Mouse (Mus musculus): ENCODE results near the gene Acvr1.

GRCm38 (mm10) chr2:58523097-58523496 lies 43.9 kb downstream of the Acvr1 start:
- TF ChIP-seq CTCF (IDR thresholded peaks at IDR 0.05; ENCODE audit: low read depth) (no peak), EP300 (IDR thresholded peaks at IDR 0.05; ENCODE audit: low read depth) (no peak)

Measured in heart, postnatal 0 days (tissue).